Mouse (Mus musculus) inflammation-experienced regulatory T-cells, adult 6 months (primary cell): ENCODE measurements at regions not wholly inside any gene's neighbourhood (a gene's known extent, or its start where the extent isn't known, plus 50 kb on each side); places are given as distances from the start of the nearest gene placed in this dataset.

ENCODE experiments used
- ATAC-seq: one replicate; pipeline ENCODE4 v1.8.0; 2017

DNA sequence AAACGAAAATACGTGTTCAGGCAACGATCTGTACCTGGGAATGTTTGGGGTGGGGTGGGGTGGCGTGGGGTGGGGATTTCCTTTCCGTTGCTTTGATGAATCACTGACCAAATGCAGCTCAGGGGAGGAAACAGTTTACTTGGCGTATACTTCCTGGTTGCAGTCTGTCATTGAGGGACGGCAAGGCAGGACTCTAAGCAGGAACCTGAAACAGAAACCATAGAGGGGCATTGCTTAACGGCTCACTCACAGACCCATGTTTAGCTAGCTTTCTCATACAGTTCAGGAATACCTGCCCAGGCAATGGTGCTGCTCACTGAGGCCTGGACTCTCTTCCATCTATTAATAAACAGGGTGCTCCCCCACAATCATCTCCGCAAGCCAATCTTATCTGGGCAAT lies 55.1 kb upstream of the Smox start:
- ATAC-seq = no peak

- ATAC-seq = no peak
Observed at GRCm38 (mm10) chr2:131430474-131430873, 60.8 kb upstream of the Smox start.

DNA sequence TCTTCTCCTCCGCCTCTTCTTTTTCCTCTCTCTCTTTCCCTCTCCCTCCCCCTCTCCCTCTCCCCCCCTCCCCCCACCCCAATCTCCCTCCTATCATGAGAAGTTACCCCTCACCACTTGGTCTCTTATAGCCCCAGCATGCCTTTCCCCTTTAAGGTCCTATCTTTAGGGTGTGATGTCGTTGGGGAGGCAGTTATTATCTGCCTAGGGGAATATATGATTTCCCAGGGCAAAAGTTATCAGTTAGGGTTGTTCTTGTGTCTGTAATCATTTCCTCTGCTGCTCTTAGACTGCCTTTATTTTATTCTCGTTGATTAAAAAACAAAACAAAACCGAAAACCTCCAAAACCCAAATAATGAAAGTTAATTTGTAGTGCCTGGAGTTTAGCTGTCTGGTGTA lies 63.2 kb upstream of the Smox start:
- no peak for ATAC-seq

DNA sequence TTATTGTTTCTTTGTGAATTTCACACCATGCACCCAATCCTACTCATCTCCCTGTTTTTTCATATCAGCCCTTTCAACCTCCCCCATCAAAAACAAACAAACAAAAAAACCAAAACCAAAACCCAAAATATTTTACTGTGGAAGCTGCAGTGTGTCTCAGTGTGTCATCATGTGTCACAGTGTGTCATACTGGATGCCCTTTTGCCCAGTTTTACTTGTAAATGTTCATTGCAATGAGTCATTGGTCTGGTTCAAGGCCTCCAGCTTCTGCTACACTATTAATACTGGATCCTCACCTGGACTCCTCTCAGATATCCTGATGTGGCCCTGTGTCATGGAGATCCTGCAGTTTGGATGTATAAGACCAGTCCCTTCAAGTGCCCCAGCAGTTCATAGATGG lies 64.4 kb upstream of the Smox start:
- ATAC-seq = no peak

DNA sequence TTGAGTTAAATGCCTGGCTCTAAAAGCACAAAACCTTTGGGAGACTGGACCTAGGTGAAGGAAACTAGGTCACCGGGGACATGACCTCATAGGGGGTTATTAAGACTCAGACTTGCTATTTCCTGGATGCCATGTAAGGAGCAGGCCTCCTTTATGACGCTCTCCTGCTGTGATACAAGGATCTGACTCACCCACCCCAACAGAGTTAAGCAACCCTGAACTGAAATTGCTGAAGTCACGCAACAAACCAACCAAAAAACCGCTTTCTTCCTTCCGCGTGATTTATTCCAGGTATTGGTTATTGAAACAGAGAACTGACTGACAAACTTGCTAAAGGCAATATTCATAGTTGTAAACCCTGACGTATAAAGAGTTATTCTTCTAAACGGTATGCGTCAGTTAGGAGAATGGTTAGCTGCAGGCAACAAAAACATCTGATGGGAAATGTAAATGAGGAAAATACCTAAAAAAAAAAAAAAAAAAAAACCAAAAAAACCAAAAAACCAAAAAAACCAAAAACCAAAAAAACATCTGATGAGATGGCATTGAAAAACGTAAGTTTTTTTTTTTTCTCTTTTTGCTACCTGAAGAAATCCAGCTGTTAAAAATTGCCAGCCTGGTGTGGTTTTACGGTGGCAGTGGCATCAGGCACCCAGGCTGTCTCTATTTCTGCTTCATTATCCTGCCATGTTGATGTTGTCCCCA lies 67.5 kb upstream of the Smox start:
- no peak for ATAC-seq

GRCm38 (mm10) chr2:131422907-131423445 lies 68.3 kb upstream of the Smox start:
- ATAC-seq = peak; percentile 97

DNA sequence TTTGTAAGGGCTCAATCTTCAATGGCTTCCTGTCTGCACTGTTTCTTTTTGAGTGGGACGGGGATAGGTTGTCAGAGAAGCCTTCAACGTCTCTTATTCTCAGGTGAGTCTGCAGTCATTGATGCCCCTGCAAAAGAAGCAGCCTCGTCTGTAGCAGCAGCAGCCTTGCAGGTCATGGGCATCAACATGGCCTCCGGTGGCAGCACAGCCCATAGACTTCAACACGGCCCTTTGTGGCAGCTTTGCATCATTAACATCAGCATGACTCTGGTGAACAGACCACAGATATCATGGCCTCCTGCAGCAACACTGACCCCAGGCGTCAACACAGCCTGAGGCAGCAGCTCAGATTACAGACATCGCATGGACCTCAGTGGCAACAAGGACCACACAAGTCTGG lies 65.4 kb upstream of the Rnf24 start:
- ATAC-seq = no peak

GRCm38 (mm10) chr2:131417472-131417871 lies 64.8 kb upstream of the Rnf24 start:
- no peak for ATAC-seq

- ATAC-seq = peak; percentile 28
Observed at GRCm38 (mm10) chr2:131416482-131416881, 63.8 kb upstream of the Rnf24 start.

GRCm38 (mm10) chr2:131410906-131411520 lies 58.3 kb upstream of the Rnf24 start:
- no peak for ATAC-seq

- no peak for ATAC-seq
Observed at GRCm38 (mm10) chr2:131407337-131407736, 54.6 kb upstream of the Rnf24 start.

GRCm38 (mm10) chr2:131404218-131404555 lies 51.5 kb upstream of the Rnf24 start:
- ATAC-seq = no peak

- ATAC-seq = no peak
Observed at GRCm38 (mm10) chr2:131403543-131404217, 51.0 kb upstream of the Rnf24 start.
